Mouse (Mus musculus) intestine, postnatal 0 days (tissue): ENCODE data around the gene Entpd8. TPM values are rescaled to one million over a fixed set of nuclear protein-coding genes. Genes with fewer than 3 reads are reported as not detected.

Experiments
- ATAC-seq: fragments of 200-750 bp; cut with Nextera tagmentation; 2 replicates; pipeline ENCODE4 v1.8.0; 2017; ENCODE audit warnings: mild to moderate bottlenecking, moderate TSS enrichment, moderate library complexity
- H3K27ac ChIP-seq: fragments of 300-500 bp; sonication (generic); 2 replicates; pipeline ENCODE4 v1.5.1; 2014; ENCODE audit warnings: mild to moderate bottlenecking, low read depth, low read length, moderate library complexity
- H3K27me3 ChIP-seq: fragments of 300-500 bp; sonication (generic); replicated peaks from 2 replicates; pipeline ENCODE4 v1.6.1; 2014; ENCODE audit warnings: low read length, mixed read lengths; ENCODE audit not compliant: control insufficient read depth, insufficient read depth
- H3K36me3 ChIP-seq: fragments of 300-500 bp; sonication (generic); 2 replicates; pipeline ENCODE4 v1.6.1; 2014; ENCODE audit warnings: mild to moderate bottlenecking, moderate library complexity; ENCODE audit not compliant: control insufficient read depth, insufficient read depth
- H3K4me1 ChIP-seq: fragments of 300-500 bp; sonication (generic); replicated peaks from 2 replicates; pipeline ENCODE4 v1.6.1; 2014; ENCODE audit warnings: antibody characterized with exemption, low read length, mixed read lengths; ENCODE audit not compliant: control insufficient read depth, insufficient read depth
- H3K4me2 ChIP-seq: fragments of 300-500 bp; sonication (generic); replicated peaks from 2 replicates; pipeline ENCODE4 v1.6.1; 2014; ENCODE audit warnings: low read depth, mild to moderate bottlenecking, moderate library complexity
- H3K4me3 ChIP-seq: fragments of 300-500 bp; sonication (generic); 2 replicates; pipeline ENCODE4 v1.5.1; 2014; ENCODE audit warnings: low read depth, low read length
- H3K9ac ChIP-seq: fragments of 300-500 bp; sonication (generic); 2 replicates; pipeline ENCODE4 v1.6.1; 2014; ENCODE audit warnings: mild to moderate bottlenecking, low read depth, low read length
- H3K9me3 ChIP-seq: fragments of 300-500 bp; sonication (generic); 2 replicates; pipeline ENCODE4 v1.6.1; 2016; ENCODE audit warnings: mixed run types; ENCODE audit not compliant: control insufficient read depth
- CTCF ChIP-seq: sonication (generic); IDR thresholded peaks from 2 replicates; pipeline ENCODE4 v1.5.1; 2016; ENCODE audit warnings: low read depth, mild to moderate bottlenecking, control low read depth, antibody characterized with exemption, moderate library complexity
- WGBS: fragments of 180-500 bp; shearing (Covaris S2); extraction: QIAGEN DNeasy Blood & Tissue Kit; methylation state at CpG from one replicate; pipeline ENCODE4 v1.1.7; 2014; 5-methylcytosine and 5-hydroxymethylcytosine counted together
- polyA plus RNA-seq: library from polyadenylated mRNA; unstranded; fragments of >200 nt; fragmentation: Nextera tagmentation; extraction: Ambion mirVana; gene quantifications from 2 replicates; pipeline ENCODE4 v1.2.1, GENCODE M21; 2015

Entpd8 gene
- polyA plus RNA-seq, 1 experiment from 2014 or later: 25.9 TPM

- H3K27me3 ChIP-seq: no peaks in the 10 kb centered on the region
- no peaks in the 10 kb centered on the region; the same call in 1 of the 2 replicates for H3K36me3 ChIP-seq
- H3K4me2 ChIP-seq: no peak overlapping the region
- H3K4me3 ChIP-seq: no peak overlapping the region
- no peak overlapping the region for H3K27ac ChIP-seq
- H3K9ac ChIP-seq: no peak overlapping the region
- H3K9me3 ChIP-seq: no peaks in the 10 kb centered on the region
- no peak for ATAC-seq
- no peak for TF ChIP-seq CTCF
- H3K4me1 ChIP-seq: no peaks in the 10 kb centered on the region
- 94% methylated on average over 5 of the region's 5 CpGs for WGBS
Measured at GRCm38 (mm10) chr2:25085571-25085970, 5.5 kb downstream of the Entpd8 start.

- no peak overlapping the region for H3K4me3 ChIP-seq
- no peak for TF ChIP-seq CTCF
- H3K27ac ChIP-seq: no peak overlapping the region
- H3K4me1 ChIP-seq: no peaks in the 10 kb centered on the region
- no peak for ATAC-seq
- no peaks in the 10 kb centered on the region; the same call in 1 of the 2 replicates for H3K36me3 ChIP-seq
- no peak overlapping the region for H3K9ac ChIP-seq
- H3K9me3 ChIP-seq: no peaks in the 10 kb centered on the region
- WGBS: 79% methylated on average over 2 of the region's 2 CpGs
- H3K4me2 ChIP-seq: no peak overlapping the region
- H3K27me3 ChIP-seq: no peaks in the 10 kb centered on the region
Measured at GRCm38 (mm10) chr2:25087842-25088241, 7.7 kb downstream of the Entpd8 start.

GRCm38 (mm10) chr2:25088636-25089035 is 8.5 kb downstream of the Entpd8 start:
- Histone ChIP-seq H3K9ac (no peak overlapping the region), H3K4me2 (no peak overlapping the region), H3K4me3 (no peak overlapping the region), H3K27me3 (no peaks in the 10 kb centered on the region), H3K4me1 (no peaks in the 10 kb centered on the region), H3K27ac (no peak overlapping the region), H3K36me3 (no peaks in the 10 kb centered on the region; the same call in 1 of the 2 replicates), H3K9me3 (no peaks in the 10 kb centered on the region)
- TF ChIP-seq CTCF: no peak
- ATAC-seq: no peak
- WGBS: 86% methylated on average over 3 of the region's 3 CpGs

- ATAC-seq: peak; percentile 18; the same call in 1 of the 2 replicates
- H3K4me1 ChIP-seq: no peaks in the 10 kb centered on the region
- H3K27me3 ChIP-seq: no peaks in the 10 kb centered on the region
- no peaks in the 10 kb centered on the region for H3K9me3 ChIP-seq
- TF ChIP-seq CTCF: no peak
- peak overlapping the region; percentile 46; the same call in 1 of the 2 replicates for H3K27ac ChIP-seq
- 39% methylated on average over 17 of the region's 17 CpGs for WGBS
- no peak overlapping the region for H3K9ac ChIP-seq
- H3K4me2 ChIP-seq: peak overlapping the region; percentile 71
- H3K36me3 ChIP-seq: no peaks in the 10 kb centered on the region
- H3K4me3 ChIP-seq: peak overlapping the region; percentile 33
Measured at GRCm38 (mm10) chr2:25094785-25095108, 14.6 kb downstream of the Entpd8 start.

- Histone ChIP-seq H3K9ac (no peak within 1 kb of the TSS), H3K4me2 (peak within 1 kb of the TSS; percentile 71), H3K27me3 (no peaks in the 10 kb centered on the region), H3K9me3 (no peaks in the 10 kb centered on the region), H3K4me1 (no peaks in the 10 kb centered on the region), H3K36me3 (no peaks in the 10 kb centered on the region), H3K4me3 (peak within 1 kb of the TSS; percentile 33), H3K27ac (peak within 1 kb of the TSS; percentile 46; the same call in 1 of the 2 replicates)
- peak; percentile 69 for TF ChIP-seq CTCF
- WGBS: 34% methylated on average over 28 of the region's 28 CpGs
- ATAC-seq: peak; percentile 83
Measured at GRCm38 (mm10) chr2:25095109-25095850, 15.2 kb downstream of the Entpd8 start, which contains the start of gene Noxa1. Gene Noxa1, minus strand, starts transcription at chr2:25095149.

GRCm38 (mm10) chr2:25098005-25098615 is 18.0 kb downstream of the Entpd8 start:
- Histone ChIP-seq H3K4me2 (no peak overlapping the region), H3K9ac (no peak overlapping the region), H3K27me3 (no peaks in the 10 kb centered on the region), H3K4me1 (no peaks in the 10 kb centered on the region), H3K36me3 (no peaks in the 10 kb centered on the region), H3K9me3 (no peaks in the 10 kb centered on the region), H3K4me3 (no peak overlapping the region), H3K27ac (no peak overlapping the region)
- 52% methylated on average over 3 of the region's 3 CpGs for WGBS
- no peak for ATAC-seq
- no peak for TF ChIP-seq CTCF
